Mouse (Mus musculus) lung, adult 2 months (tissue): ENCODE results near the gene Svs1.
"Not testable (repeated sequence)": the region's sequence is repeated elsewhere in the genome, so short reads cannot be mapped to it uniquely, and the experiment has no call there.

Experiments used
- CTCF ChIP-seq: fragments of 200-500 bp; IDR thresholded peaks from 2 replicates; pipeline ENCODE4 v1.5.1; 2011; ENCODE audit warnings: mild to moderate bottlenecking, low read length, control low read depth; ENCODE audit not compliant: insufficient read depth
- POLR2A ChIP-seq: fragments of 200-500 bp; IDR thresholded peaks from 2 replicates; pipeline ENCODE4 v1.6.1; 2011; ENCODE audit warnings: low read depth, mild to moderate bottlenecking, control low read depth, low read length, borderline replicate concordance; ENCODE audit errors: extremely low read depth

GRCm38 (mm10) chr6:48959151-48959550 is 27.5 kb upstream of the Svs1 start:
- TF ChIP-seq POLR2A, CTCF: not testable (repeated sequence)
